Mouse (Mus musculus): ENCODE results near the gene Cyp4f37. TPM values are rescaled to one million over a fixed set of nuclear protein-coding genes. Genes with fewer than 3 reads are reported as not detected.
"Not testable (repeated sequence)": the region's sequence is repeated elsewhere in the genome, so short reads cannot be mapped to it uniquely, and the experiment has no call there.

The Cyp4f37 gene
- not detected in 2 replicates for polyA plus RNA-seq (2015; fragmentation: Nextera tagmentation; extraction: Ambion mirVana)

- H3K9ac ChIP-seq (replicated peaks); H3K4me2 ChIP-seq (replicated peaks); H3K36me3 ChIP-seq; ATAC-seq (replicated peaks); H3K4me1 ChIP-seq; H3K27me3 ChIP-seq; H3K4me3 ChIP-seq; H3K9me3 ChIP-seq; H3K27ac ChIP-seq (replicated peaks): not testable (repeated sequence)
- 72% methylated on average over 4 of the region's 4 CpGs for WGBS
Measured at GRCm38 (mm10) chr17:32621018-32621417, at the start of gene Cyp4f37. Gene Cyp4f37, plus strand, starts transcription at chr17:32621309.

GRCm38 (mm10) chr17:32573286-32573685 lies 47.8 kb upstream of the Cyp4f37 start:
- WGBS, result 78% methylated on average over 2 of the region's 2 CpGs
- H3K4me3 ChIP-seq; ATAC-seq (replicated peaks); H3K36me3 ChIP-seq; H3K27ac ChIP-seq (replicated peaks); H3K9ac ChIP-seq (replicated peaks); H3K27me3 ChIP-seq; H3K9me3 ChIP-seq; H3K4me1 ChIP-seq; H3K4me2 ChIP-seq (replicated peaks): not testable (repeated sequence)

GRCm38 (mm10) chr17:32577496-32578186 lies 43.5 kb upstream of the Cyp4f37 start:
- 71% methylated on average over 7 of the region's 7 CpGs for WGBS

GRCm38 (mm10) chr17:32596494-32596893 lies 24.6 kb upstream of the Cyp4f37 start:
- Histone ChIP-seq H3K27me3 (no peaks in the 10 kb centered on the region), H3K27ac (replicated peaks) (no peak overlapping the region), H3K4me1 (no peaks in the 10 kb centered on the region), H3K36me3 (no peaks in the 10 kb centered on the region), H3K4me2 (replicated peaks) (no peak overlapping the region), H3K9ac (replicated peaks) (no peak overlapping the region), H3K9me3 (no peaks in the 10 kb centered on the region), H3K4me3 (no peak overlapping the region)
- WGBS, result 89% methylated on average over 18 of the region's 18 CpGs
- no peak for ATAC-seq (replicated peaks)

More at GRCm38 (mm10) chr17:32577496-32578186, 43.5 kb upstream of the Cyp4f37 start:
- Histone ChIP-seq H3K27ac (replicated peaks) (no peak overlapping the region), H3K9me3 (no peaks in the 10 kb centered on the region), H3K9ac (replicated peaks) (no peak overlapping the region), H3K4me3 (no peak overlapping the region), H3K27me3 (no peaks in the 10 kb centered on the region), H3K36me3 (no peaks in the 10 kb centered on the region), H3K4me1 (no peaks in the 10 kb centered on the region), H3K4me2 (replicated peaks) (no peak overlapping the region)
- ATAC-seq (replicated peaks), result no peak

- no peak for ATAC-seq (replicated peaks)
- H3K4me1 ChIP-seq, result no peaks in the 10 kb centered on the region
- H3K27me3 ChIP-seq, result no peaks in the 10 kb centered on the region
- H3K4me3 ChIP-seq, result no peak overlapping the region
- H3K9ac ChIP-seq (replicated peaks), result no peak overlapping the region
- no peak overlapping the region for H3K27ac ChIP-seq (replicated peaks)
- no peaks in the 10 kb centered on the region for H3K9me3 ChIP-seq
- 83% methylated on average over 1 of the region's 1 CpGs for WGBS
- H3K4me2 ChIP-seq (replicated peaks), result no peak overlapping the region
- no peaks in the 10 kb centered on the region for H3K36me3 ChIP-seq
Measured at GRCm38 (mm10) chr17:32608055-32608454, 13.1 kb upstream of the Cyp4f37 start.

DNA sequence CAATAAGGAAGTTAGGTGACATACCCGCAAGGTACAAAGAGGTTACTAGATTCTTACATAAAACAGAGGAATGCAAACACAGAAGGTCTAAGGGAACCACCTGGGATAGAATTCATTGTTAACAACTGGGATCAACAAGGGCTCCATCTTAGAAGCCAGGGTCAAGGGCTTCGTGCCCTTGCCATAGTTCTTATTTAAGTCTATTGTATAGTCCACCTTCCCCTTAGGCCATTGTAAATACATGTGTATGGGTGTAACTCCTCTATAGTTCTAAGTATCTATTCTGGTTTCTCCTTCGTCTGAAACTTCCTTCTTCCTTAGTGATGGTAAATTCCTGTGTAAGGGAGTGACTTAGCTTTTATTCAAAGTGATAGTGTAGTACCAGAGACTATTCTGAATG lies 10.9 kb upstream of the Cyp4f37 start:
- not testable (repeated sequence) for H3K27me3 ChIP-seq; H3K9me3 ChIP-seq; H3K4me3 ChIP-seq; ATAC-seq (replicated peaks); H3K36me3 ChIP-seq; H3K4me1 ChIP-seq; H3K27ac ChIP-seq (replicated peaks); H3K4me2 ChIP-seq (replicated peaks); H3K9ac ChIP-seq (replicated peaks)
- WGBS, result 82% methylated on average over 3 of the region's 3 CpGs

- Histone ChIP-seq H3K27me3 (no peaks in the 10 kb centered on the region), H3K9me3 (no peaks in the 10 kb centered on the region), H3K9ac (replicated peaks) (no peak overlapping the region), H3K4me3 (no peak overlapping the region), H3K4me1 (no peaks in the 10 kb centered on the region), H3K27ac (replicated peaks) (no peak overlapping the region), H3K36me3 (no peaks in the 10 kb centered on the region), H3K4me2 (replicated peaks) (no peak overlapping the region)
- no peak for ATAC-seq (replicated peaks)
- WGBS, result 79% methylated on average over 3 of the region's 3 CpGs
Measured at GRCm38 (mm10) chr17:32610896-32611295, 10.2 kb upstream of the Cyp4f37 start.

GRCm38 (mm10) chr17:32612417-32612816 lies 8.7 kb upstream of the Cyp4f37 start:
- Histone ChIP-seq H3K9me3 (no peaks in the 10 kb centered on the region), H3K4me2 (replicated peaks) (no peak overlapping the region), H3K27me3 (no peaks in the 10 kb centered on the region), H3K9ac (replicated peaks) (no peak overlapping the region), H3K36me3 (no peaks in the 10 kb centered on the region), H3K4me1 (no peaks in the 10 kb centered on the region), H3K4me3 (no peak overlapping the region), H3K27ac (replicated peaks) (no peak overlapping the region)
- 77% methylated on average over 3 of the region's 3 CpGs for WGBS
- ATAC-seq (replicated peaks), result no peak

DNA sequence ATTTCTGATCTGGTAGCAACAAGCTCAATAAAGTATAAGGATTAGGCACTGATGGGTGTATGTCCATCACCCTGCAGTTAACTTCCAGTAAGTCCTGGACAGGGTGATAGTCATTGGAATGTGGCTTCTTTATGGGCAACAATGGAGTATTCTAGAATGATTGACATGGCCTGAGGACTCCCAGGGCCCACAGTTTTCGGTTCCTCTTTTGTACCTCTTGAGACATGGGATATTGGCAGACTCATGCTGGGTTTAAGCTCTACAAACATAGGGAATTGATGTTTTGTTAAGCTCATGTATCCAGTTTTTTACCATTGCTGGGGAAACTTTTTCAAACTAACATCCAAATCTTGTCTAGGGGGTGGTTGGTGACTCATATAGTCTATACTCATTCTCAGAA lies 3.9 kb upstream of the Cyp4f37 start:
- WGBS, result 64% methylated on average over 1 of the region's 1 CpGs
- Histone ChIP-seq H3K27me3 (no peaks in the 10 kb centered on the region), H3K4me1 (no peaks in the 10 kb centered on the region), H3K4me3 (no peak overlapping the region), H3K27ac (replicated peaks) (no peak overlapping the region), H3K36me3 (no peaks in the 10 kb centered on the region), H3K4me2 (replicated peaks) (no peak overlapping the region), H3K9me3 (no peaks in the 10 kb centered on the region), H3K9ac (replicated peaks) (no peak overlapping the region)
- ATAC-seq (replicated peaks), result no peak

- not testable (repeated sequence) for H3K4me2 ChIP-seq (replicated peaks); ATAC-seq (replicated peaks); H3K4me1 ChIP-seq; H3K27ac ChIP-seq (replicated peaks); H3K27me3 ChIP-seq; H3K9ac ChIP-seq (replicated peaks); H3K9me3 ChIP-seq; H3K4me3 ChIP-seq; H3K36me3 ChIP-seq
- 90% methylated on average over 7 of the region's 7 CpGs for WGBS
Measured at GRCm38 (mm10) chr17:32629726-32630125, 8.6 kb downstream of the Cyp4f37 start.

- Histone ChIP-seq H3K9ac (replicated peaks) (no peak overlapping the region), H3K4me2 (replicated peaks) (no peak overlapping the region), H3K4me3 (no peak overlapping the region), H3K36me3 (no peaks in the 10 kb centered on the region), H3K27me3 (no peaks in the 10 kb centered on the region), H3K4me1 (peaks cover 3% of the 10 kb centered on the region), H3K27ac (replicated peaks) (no peak overlapping the region), H3K9me3 (no peaks in the 10 kb centered on the region)
- 80% methylated on average over 3 of the region's 3 CpGs for WGBS
- no peak for ATAC-seq (replicated peaks)
Measured at GRCm38 (mm10) chr17:32631936-32632335, 10.8 kb downstream of the Cyp4f37 start.

GRCm38 (mm10) chr17:32634242-32634971 lies 13.3 kb downstream of the Cyp4f37 start:
- WGBS, result 86% methylated on average over 9 of the region's 9 CpGs
- H3K36me3 ChIP-seq; H3K27ac ChIP-seq (replicated peaks); H3K9me3 ChIP-seq; ATAC-seq (replicated peaks); H3K4me1 ChIP-seq; H3K27me3 ChIP-seq: not testable (repeated sequence)
- H3K4me2 ChIP-seq (replicated peaks), result peak overlapping the region; percentile 75
- H3K9ac ChIP-seq (replicated peaks), result peak overlapping the region; percentile 52
- H3K4me3 ChIP-seq, result peak overlapping the region; percentile 50

Measured in forebrain, embryonic 15.5 days (tissue).